Mouse (Mus musculus) liver, adult (tissue): ENCODE measurements around the gene Ppp1r35.

Experiments
- GATA4 ChIP-seq: IDR thresholded peaks from 2 replicates; pipeline ENCODE4 v1.6.1; 2014; ENCODE audit warnings: mild to moderate bottlenecking, low read length; ENCODE audit not compliant: insufficient replicate concordance

Gene Ppp1r35

GRCm38 (mm10) chr5:137746851-137747325, 31.8 kb upstream of the Ppp1r35 start:
- no peak for TF ChIP-seq GATA4

GRCm38 (mm10) chr5:137747326-137747961, 31.2 kb upstream of the Ppp1r35 start:
- TF ChIP-seq GATA4 = no peak

GRCm38 (mm10) chr5:137748130-137748770, 30.4 kb upstream of the Ppp1r35 start:
- no peak for TF ChIP-seq GATA4

- TF ChIP-seq GATA4 = no peak
These were observed 29.3 kb upstream of the Ppp1r35 start for GRCm38 (mm10) chr5:137749196-137749836.

GRCm38 (mm10) chr5:137751221-137751887, 27.3 kb upstream of the Ppp1r35 start:
- no peak for TF ChIP-seq GATA4

GRCm38 (mm10) chr5:137751988-137752387, 26.7 kb upstream of the Ppp1r35 start:
- no peak for TF ChIP-seq GATA4

- no peak for TF ChIP-seq GATA4
These were observed 25.4 kb upstream of the Ppp1r35 start for GRCm38 (mm10) chr5:137753111-137753832.

- no peak for TF ChIP-seq GATA4
These were observed 23.2 kb upstream of the Ppp1r35 start for GRCm38 (mm10) chr5:137755425-137755824.

- no peak for TF ChIP-seq GATA4
These were observed 22.5 kb upstream of the Ppp1r35 start for GRCm38 (mm10) chr5:137756106-137756505.

- no peak for TF ChIP-seq GATA4
These were observed 21.6 kb upstream of the Ppp1r35 start for GRCm38 (mm10) chr5:137756882-137757661.

GRCm38 (mm10) chr5:137757887-137758286, 20.8 kb upstream of the Ppp1r35 start:
- TF ChIP-seq GATA4 = no peak

GRCm38 (mm10) chr5:137758921-137759534, 19.6 kb upstream of the Ppp1r35 start:
- no peak for TF ChIP-seq GATA4

- no peak for TF ChIP-seq GATA4
These were observed 18.7 kb upstream of the Ppp1r35 start for GRCm38 (mm10) chr5:137759971-137760412.
